Mouse (Mus musculus) heart, postnatal 0 days (tissue): ENCODE data around the gene Gnaq. TPM values are rescaled to one million over a fixed set of nuclear protein-coding genes. Genes with fewer than 3 reads are reported as not detected.

ENCODE experiments used
- ATAC-seq: fragments of 200-750 bp; cut with Nextera tagmentation; 2 replicates; pipeline ENCODE4 v1.8.0; 2017; ENCODE audit warnings: low read depth, moderate number of reproducible peaks, moderate library complexity; ENCODE audit not compliant: insufficient read depth
- DNase-seq: peaks from one replicate; pipeline ENCODE4 v3.0.0-alpha.2; 2016; ENCODE audit warnings: low spot score
- H3K27ac ChIP-seq: fragments of 300-500 bp; sonication (generic); 2 replicates; pipeline ENCODE4 v1.5.1; 2014; ENCODE audit warnings: low read depth, mild to moderate bottlenecking
- H3K27me3 ChIP-seq: fragments of 300-500 bp; sonication (generic); 2 replicates; pipeline ENCODE4 v1.6.1; 2014; ENCODE audit warnings: low read length, mixed read lengths; ENCODE audit not compliant: control insufficient read depth, insufficient read depth
- H3K36me3 ChIP-seq: fragments of 300-500 bp; sonication (generic); replicated peaks from 2 replicates; pipeline ENCODE4 v1.6.1; 2014; ENCODE audit warnings: low read length, mixed read lengths; ENCODE audit not compliant: control insufficient read depth, insufficient read depth
- H3K4me1 ChIP-seq: fragments of 300-500 bp; sonication (generic); 2 replicates; pipeline ENCODE4 v1.6.1; 2014; ENCODE audit warnings: antibody characterized with exemption; ENCODE audit not compliant: control insufficient read depth, insufficient read depth
- H3K4me2 ChIP-seq: fragments of 300-500 bp; sonication (generic); 2 replicates; pipeline ENCODE4 v1.6.1; 2014; ENCODE audit warnings: low read depth, mild to moderate bottlenecking, low read length, moderate library complexity
- H3K4me3 ChIP-seq: fragments of 300-500 bp; sonication (generic); 2 replicates; pipeline ENCODE4 v1.5.1; 2014; ENCODE audit warnings: low read depth, low read length
- H3K9ac ChIP-seq: fragments of 300-500 bp; sonication (generic); replicated peaks from 2 replicates; pipeline ENCODE4 v1.6.1; 2014; ENCODE audit warnings: low read depth, low read length, mixed read lengths
- H3K9me3 ChIP-seq: fragments of 300-500 bp; sonication (generic); replicated peaks from 2 replicates; pipeline ENCODE4 v1.6.1; 2016; ENCODE audit warnings: low read length; ENCODE audit not compliant: control insufficient read depth
- CTCF ChIP-seq: IDR thresholded peaks from 2 replicates; pipeline ENCODE4 v1.5.1; 2016; ENCODE audit warnings: antibody characterized with exemption, control low read depth, low read depth
- EP300 ChIP-seq: IDR thresholded peaks from 2 replicates; pipeline ENCODE4 v1.6.1; 2016; ENCODE audit warnings: antibody characterized with exemption, low read depth
- WGBS: fragments of 180-500 bp; shearing (Covaris S2); extraction: QIAGEN DNeasy Blood & Tissue Kit; methylation state at CpG from one replicate; pipeline ENCODE4 v1.1.7; 2014; 5-methylcytosine and 5-hydroxymethylcytosine counted together
- polyA plus RNA-seq: library from polyadenylated mRNA; unstranded; fragments of >200 nt; fragmentation: Nextera tagmentation; extraction: Ambion mirVana; gene quantifications from 2 replicates; pipeline ENCODE4 v1.2.1, GENCODE M21; 2015
- total RNA-seq: library from RNA; depleted of rRNA; stranded (reverse); fragments of >200 nt; gene quantifications from 2 replicates; pipeline ENCODE4 v1.2.3, GENCODE M21; 2014; ENCODE audit warnings: low replicate concordance

Gene Gnaq
- total and polyA plus RNA-seq, 2 experiments from 2014 or later = 12.7 to 24.6 TPM

DNA sequence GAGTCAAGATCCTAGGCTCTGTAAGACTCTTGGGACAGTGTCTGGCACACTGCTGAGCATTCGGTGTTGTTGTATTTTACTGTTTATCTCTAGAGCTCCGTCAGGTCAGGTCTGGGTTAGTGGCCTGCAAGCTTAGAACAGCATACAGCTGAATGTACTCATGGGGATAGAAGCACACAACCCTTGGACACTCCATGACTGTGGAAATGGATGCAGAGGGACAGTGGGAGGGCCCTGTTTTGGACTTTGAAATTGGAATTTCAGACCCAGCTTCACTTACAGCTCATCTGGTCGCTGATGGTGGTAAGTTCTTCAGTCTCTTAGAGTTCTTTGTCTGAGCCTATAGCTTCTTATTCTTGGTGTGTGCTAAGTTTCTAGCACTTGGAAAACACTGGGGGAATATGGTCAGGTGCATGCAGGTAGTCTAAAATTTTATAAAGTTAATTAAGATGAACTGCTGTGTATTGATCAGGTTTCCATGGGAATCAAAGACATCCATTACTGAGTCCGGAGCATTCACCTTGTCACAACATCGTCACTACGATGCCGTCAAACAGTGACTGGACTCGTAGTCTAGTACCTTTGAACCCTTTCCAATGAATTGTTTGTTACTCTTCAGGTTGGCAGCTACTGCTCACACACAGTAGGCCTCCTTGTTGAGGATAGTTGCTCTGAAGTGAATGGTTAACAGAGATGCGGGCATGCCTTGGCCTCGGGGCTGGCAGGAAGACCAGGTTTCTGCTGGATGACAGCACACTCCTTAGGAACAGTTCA, 51.1 kb downstream of the Gnaq start:
- Histone ChIP-seq H3K9ac (no peak overlapping the region), H3K27ac (no peak overlapping the region), H3K4me1 (peaks cover 28% of the 10 kb centered on the region), H3K4me3 (no peak overlapping the region), H3K36me3 (no peaks in the 10 kb centered on the region), H3K9me3 (no peaks in the 10 kb centered on the region), H3K4me2 (no peak overlapping the region), H3K27me3 (no peaks in the 10 kb centered on the region)
- WGBS = 76% methylated on average over 10 of the region's 10 CpGs
- DNase-seq (no peak), ATAC-seq (no peak)
- no peak for TF ChIP-seq CTCF
- no peak for TF ChIP-seq EP300

DNA sequence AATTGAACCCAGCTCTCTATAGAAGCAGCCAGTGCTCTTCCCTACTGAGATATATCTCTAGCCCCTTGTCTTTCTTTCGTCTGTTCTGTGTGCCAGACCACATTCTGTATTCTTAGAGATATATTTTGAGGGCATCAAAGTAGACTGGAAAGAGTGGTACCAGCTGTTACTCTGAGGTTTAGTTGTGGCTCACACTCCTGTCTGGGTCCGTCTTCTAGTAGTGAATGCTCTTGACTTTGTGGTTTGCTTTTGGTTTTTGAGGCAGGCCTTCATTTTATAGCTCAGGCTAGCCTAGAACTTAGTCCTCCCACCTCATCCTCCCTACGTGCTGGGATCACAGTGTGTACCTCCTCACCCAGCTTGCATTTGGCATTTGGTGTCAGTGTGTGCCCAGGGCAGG, 54.4 kb downstream of the Gnaq start:
- peaks cover 10% of the 10 kb centered on the region for H3K4me1 ChIP-seq
- no peak overlapping the region for H3K4me3 ChIP-seq
- H3K9ac ChIP-seq = no peak overlapping the region
- no peaks in the 10 kb centered on the region for H3K27me3 ChIP-seq
- ATAC-seq = no peak
- no peak for DNase-seq
- H3K36me3 ChIP-seq = no peaks in the 10 kb centered on the region
- 82% methylated on average over 3 of the region's 3 CpGs for WGBS
- no peak overlapping the region for H3K27ac ChIP-seq
- TF ChIP-seq CTCF = no peak
- TF ChIP-seq EP300 = no peak
- no peaks in the 10 kb centered on the region for H3K9me3 ChIP-seq
- no peak overlapping the region for H3K4me2 ChIP-seq

DNA sequence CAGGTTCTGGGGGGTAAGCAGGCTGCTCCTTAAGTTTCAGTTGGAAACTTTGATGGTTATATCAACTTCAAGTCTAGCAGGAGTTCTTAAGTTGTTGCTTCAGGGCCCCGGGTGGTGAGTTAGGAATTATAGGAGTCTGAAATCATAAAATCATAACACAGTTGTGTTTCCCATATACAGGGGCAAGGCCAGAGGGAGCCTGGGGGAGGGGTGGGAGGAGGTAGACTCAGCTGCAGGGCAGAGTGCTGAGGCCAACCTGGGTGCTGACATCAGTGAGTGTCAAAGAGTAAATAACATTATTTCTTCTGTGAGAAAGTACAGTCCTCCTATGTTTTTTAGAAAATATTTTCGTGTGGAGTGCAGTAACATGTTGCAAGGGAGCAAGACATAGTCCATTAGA, 55.3 kb downstream of the Gnaq start:
- ATAC-seq = no peak
- Histone ChIP-seq H3K4me1 (peaks cover 5% of the 10 kb centered on the region; the same call in 1 of the 2 replicates), H3K27ac (no peak overlapping the region), H3K9me3 (no peaks in the 10 kb centered on the region), H3K27me3 (no peaks in the 10 kb centered on the region), H3K4me3 (no peak overlapping the region), H3K36me3 (no peaks in the 10 kb centered on the region), H3K4me2 (no peak overlapping the region), H3K9ac (no peak overlapping the region)
- TF ChIP-seq EP300 (no peak), CTCF (no peak)
- no peak for DNase-seq
- WGBS = 65% methylated on average over 2 of the region's 2 CpGs

DNA sequence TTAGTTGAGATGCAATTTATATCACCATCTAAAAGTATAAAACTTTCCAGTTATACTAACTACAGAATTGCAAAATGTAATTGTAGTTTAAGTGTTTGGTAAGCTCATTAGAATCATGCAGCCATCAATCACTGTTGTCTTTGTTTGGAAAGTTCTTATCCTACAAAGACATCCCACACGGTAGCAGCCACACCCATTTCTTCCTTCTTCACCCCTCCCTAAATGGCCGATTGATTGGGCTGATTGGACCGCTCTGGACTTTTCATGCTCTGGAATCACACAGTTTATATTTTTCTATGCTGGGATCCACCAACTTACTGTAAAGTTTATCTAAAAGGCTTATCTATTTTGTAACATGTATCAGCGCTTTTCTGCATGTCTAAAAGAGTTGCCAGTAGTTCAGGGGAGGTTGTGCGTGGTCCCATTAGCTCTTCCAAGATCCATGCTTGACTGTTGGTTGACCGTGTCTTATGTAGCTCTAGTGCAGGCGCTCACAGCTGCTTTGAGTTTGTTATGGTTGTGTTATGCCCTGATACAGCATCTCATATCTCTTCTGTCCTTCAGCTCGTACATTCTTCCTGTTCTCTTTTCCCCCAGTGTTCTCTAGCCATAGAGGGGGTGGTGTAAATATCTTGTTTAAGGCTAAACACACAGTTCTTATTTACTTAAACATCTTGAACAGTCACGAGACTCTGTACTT, 56.6 kb downstream of the Gnaq start:
- DNase-seq = no peak
- no peak for ATAC-seq
- no peaks in the 10 kb centered on the region for H3K9me3 ChIP-seq
- no peak overlapping the region for H3K4me3 ChIP-seq
- H3K27ac ChIP-seq = no peak overlapping the region
- WGBS = 62% methylated on average over 9 of the region's 9 CpGs
- H3K4me2 ChIP-seq = no peak overlapping the region
- H3K27me3 ChIP-seq = no peaks in the 10 kb centered on the region
- H3K9ac ChIP-seq = no peak overlapping the region
- no peak for TF ChIP-seq CTCF
- no peak for TF ChIP-seq EP300
- 0 out of 2 replicates have a peak, but pooled peaks cover 5% of the 10 kb centered on the region for H3K4me1 ChIP-seq
- no peaks in the 10 kb centered on the region for H3K36me3 ChIP-seq

DNA sequence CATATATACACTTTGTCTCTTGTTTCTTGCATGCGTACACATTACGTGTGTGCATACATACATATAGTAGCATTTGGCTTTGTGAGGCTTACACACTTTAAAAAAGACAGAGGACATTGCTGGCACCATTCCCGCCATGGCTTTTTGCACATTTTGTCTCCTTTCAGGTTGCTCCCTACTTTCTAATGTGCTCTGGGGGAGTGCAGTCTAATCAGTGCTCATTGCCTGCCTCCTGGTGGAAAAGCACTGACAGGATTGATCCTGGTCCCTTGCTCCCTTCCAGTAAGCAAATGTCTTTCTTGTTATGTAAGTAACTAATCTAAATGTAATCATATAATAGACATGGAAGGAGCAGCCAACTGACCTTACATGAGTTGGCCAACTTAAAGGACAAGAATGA, 65.5 kb downstream of the Gnaq start:
- no peak overlapping the region for H3K9ac ChIP-seq
- H3K9me3 ChIP-seq = no peaks in the 10 kb centered on the region
- H3K4me2 ChIP-seq = no peak overlapping the region
- no peak overlapping the region for H3K27ac ChIP-seq
- H3K36me3 ChIP-seq = no peaks in the 10 kb centered on the region
- peak; percentile 37 for TF ChIP-seq CTCF
- TF ChIP-seq EP300 = no peak
- H3K27me3 ChIP-seq = no peaks in the 10 kb centered on the region
- WGBS = 81% methylated on average over 3 of the region's 3 CpGs
- ATAC-seq (no peak), DNase-seq (no peak)
- H3K4me1 ChIP-seq = peaks cover 3% of the 10 kb centered on the region; the same call in 1 of the 2 replicates
- no peak overlapping the region for H3K4me3 ChIP-seq
